Mouse (Mus musculus) yolk sac, embryonic 10.5 days (tissue): ENCODE measurements around the gene Apbb2.

Experiments
- DNase-seq: peaks from one replicate; pipeline ENCODE4 v3.0.0-alpha.2; 2017; ENCODE audit warnings: low spot score

Gene Apbb2

GRCm38 (mm10) chr5:66549691-66550090, 68.9 kb downstream of the Apbb2 start:
- DNase-seq, result no peak

DNA sequence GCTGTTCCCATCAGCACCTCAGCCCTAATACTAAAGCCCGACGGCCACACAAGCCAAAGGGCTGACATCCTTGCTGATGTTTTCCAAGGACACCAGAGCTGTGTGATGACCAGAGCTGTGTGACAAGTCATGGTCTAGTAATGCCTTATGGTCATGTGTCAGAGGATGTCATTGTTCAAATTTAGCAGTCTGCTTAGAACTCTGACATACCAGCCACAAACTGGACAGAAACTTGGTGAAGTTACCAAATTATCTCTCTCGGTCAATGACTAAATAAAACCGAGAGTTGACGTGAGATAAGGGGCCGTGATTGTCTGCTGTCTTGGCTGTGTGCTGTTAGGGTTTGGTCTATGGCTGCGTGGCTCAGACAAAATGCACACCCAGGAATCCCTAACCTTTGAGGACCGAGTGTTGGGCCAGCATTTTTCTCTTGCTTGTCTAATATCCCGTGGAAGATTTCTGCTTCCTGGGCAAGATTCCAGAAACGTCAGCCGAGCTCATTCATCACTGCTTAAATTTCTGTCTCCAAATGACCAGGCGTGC, 71.5 kb downstream of the Apbb2 start:
- DNase-seq, result no peak

DNA sequence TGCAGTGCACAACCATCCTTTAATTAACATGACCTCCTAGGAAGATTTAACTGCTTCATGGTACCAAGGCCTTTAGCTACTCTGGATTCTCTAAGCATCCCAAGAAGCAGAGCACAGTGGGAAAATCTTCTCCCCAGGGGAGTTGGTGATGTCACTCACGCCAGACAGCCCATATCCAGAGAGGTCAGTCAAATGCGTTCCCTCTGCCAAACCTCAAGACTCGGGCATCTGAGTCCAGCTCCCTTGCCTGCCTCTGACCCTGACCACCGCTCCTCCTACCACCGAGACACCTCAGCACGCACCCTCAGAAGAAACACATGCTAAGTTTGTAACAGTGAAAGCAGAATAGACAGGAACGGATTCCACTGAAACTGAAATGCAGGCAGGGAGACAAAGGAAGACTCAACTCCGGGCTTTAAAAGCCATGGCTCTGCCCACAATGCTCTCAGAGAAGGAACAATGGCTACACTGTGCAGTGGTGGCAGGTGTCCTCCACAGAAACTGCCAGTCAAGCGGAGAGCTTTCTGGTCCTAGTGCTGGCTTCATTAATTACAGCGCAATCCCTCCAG, 72.9 kb downstream of the Apbb2 start:
- DNase-seq, result no peak

GRCm38 (mm10) chr5:66543761-66544160, 74.8 kb downstream of the Apbb2 start:
- no peak for DNase-seq

GRCm38 (mm10) chr5:66543344-66543743, 75.2 kb downstream of the Apbb2 start:
- DNase-seq, result no peak

GRCm38 (mm10) chr5:66542521-66542920, 76.1 kb downstream of the Apbb2 start:
- DNase-seq, result no peak

- no peak for DNase-seq
Observed at GRCm38 (mm10) chr5:66541385-66541784, 77.2 kb downstream of the Apbb2 start.

DNA sequence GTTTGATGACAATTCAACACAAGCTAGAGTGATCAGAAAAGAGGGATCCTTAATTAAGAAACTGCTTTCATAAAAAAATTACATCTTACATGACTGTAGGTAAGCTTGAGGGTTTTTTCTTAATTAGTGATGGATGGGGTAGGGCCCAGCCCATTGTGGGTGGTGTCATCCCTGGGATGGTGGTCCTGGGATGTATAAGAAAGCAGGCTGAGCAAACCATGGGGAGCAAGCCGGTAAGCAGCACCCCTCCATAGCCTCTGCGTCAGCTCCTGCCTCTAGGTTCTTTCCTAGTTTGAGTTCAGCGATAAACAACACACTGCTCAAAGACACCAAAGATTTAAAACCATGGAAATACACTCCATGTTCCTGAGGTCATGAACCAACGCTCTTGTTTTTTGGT, 78.3 kb downstream of the Apbb2 start:
- DNase-seq, result no peak

DNA sequence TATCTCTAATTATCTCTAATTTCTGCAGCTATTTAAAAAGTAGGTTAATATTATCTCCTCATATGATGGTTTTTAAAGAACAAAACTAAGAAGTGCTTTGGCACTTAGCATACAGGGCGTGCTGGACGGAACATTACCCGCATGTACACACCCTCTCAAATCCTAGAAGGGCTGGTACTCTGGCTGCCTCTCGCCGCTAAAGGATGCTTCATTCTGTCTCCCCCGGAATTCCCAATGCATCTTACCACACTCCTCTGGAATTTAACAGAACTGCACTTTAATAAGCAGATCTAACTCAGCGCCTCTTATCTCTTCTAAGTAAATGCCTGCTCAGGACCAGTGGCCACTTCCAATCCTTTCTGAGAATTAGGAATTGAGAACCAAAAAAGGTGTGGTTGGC, 80.8 kb downstream of the Apbb2 start:
- DNase-seq, result no peak

DNA sequence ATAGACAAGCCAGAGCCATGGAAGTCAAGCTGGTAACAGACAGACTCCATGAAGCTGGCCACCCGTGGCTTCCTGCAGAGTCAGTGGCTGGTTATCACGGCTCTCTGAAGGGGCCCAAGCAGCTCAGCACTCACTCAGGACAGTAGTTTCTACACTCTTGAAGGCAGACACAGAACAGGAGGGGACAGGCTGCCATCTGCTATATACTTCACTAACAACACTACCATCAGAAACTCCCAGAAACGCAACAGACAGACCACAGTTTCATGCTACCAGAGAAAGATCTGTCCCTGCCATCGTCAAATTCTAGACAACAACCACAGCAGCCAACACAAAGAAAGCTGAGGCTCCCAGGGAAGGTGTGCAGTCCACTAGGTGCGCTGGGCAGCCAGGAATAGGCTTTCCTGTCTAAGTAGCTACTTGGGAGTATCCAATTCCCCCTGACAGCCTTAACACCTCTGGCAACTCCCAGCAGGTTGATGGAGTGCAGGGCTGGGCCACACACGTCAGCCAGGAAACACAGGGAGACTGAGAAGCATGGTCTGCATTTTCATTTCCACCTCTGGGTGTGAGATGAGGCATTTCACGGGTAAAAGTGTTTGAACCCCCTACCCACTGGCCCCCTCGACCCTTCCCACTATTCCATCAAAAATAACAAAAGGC, 81.8 kb downstream of the Apbb2 start:
- no peak for DNase-seq

GRCm38 (mm10) chr5:66535566-66536236, 82.9 kb downstream of the Apbb2 start:
- peak; percentile 61 for DNase-seq

GRCm38 (mm10) chr5:66533711-66534425, 84.7 kb downstream of the Apbb2 start:
- no peak for DNase-seq

GRCm38 (mm10) chr5:66532827-66533226, 85.8 kb downstream of the Apbb2 start:
- no peak for DNase-seq

GRCm38 (mm10) chr5:66530361-66530760, 88.2 kb downstream of the Apbb2 start:
- DNase-seq, result no peak

DNA sequence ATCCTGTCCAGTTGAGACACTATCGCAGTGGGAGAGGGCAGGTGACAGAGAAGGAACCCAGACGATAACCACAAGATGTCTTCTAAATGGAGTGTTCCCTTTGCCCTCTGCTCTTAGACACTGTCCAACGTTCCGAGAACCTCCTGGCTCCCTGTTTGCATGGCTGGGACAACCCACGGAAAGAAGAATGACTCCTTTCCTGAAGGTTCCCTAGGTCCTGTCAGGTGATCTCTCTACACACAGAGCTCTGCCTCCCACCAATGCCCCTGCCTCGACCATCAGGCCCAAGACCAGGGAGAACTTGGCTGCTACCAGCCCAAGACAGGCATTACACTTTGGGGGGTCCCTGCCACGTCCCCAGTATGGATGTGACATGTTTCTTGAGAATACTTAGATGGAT, 89.0 kb downstream of the Apbb2 start:
- DNase-seq, result no peak

DNA sequence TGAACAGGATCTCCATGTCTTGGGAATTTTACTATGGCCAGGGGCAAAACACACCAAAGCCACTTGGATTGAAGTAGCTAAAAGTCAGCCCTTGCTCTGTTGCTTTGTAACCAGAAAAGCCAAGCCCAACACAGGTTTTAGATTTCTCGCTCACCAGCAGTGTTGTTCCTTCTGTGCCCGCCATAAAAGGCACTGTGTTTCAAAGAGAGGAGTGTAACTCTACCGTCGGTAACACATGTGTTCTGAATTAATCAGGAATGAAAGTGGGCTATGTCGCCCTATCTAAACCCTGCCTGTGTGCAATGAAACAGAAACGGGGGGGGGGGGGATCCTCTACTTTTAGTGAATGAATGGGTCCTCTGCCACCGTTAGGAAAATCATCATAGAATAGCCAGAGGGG, 90.0 kb downstream of the Apbb2 start:
- no peak for DNase-seq

DNA sequence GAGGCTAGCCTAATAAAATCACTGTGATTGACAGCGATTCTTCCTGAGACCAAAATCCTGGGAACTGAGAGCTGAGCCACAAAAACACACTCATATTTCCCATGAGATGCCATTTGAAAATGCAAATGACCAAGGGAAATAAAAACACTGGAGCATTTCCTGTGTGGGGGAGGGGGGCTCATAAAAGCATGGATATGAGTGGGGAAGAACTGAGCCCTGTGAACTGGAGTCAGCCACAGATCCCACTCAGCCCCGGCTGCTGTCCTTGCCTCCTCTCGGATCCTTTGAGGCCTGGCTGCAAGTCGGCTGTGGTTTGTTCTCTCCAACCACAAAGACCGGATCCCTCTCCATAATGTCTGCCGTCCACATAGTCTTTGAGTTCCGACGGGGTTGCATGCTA, 91.5 kb downstream of the Apbb2 start:
- DNase-seq, result no peak

GRCm38 (mm10) chr5:66525002-66525401, 93.6 kb downstream of the Apbb2 start:
- no peak for DNase-seq

- DNase-seq, result no peak
Observed at GRCm38 (mm10) chr5:66523681-66524503, 94.7 kb downstream of the Apbb2 start.

DNA sequence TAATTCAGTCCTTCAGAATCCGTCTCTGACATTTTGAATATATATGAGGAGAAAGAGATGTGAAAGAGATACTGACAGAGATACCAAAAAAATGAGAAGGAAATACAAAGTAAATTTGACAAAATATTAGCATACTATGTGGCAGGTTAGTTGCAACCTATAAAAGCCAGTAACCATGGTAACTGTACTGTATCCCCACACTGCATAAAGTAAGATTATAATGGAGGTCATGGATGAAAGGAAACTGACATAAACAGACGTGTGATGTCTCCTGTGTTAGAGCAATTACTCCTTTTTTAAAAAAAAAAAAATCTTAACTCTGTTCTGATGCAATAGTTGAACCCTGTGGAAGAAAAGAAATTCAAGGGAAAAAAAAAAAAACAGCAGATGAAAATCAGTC, 97.3 kb downstream of the Apbb2 start:
- DNase-seq, result no peak

DNA sequence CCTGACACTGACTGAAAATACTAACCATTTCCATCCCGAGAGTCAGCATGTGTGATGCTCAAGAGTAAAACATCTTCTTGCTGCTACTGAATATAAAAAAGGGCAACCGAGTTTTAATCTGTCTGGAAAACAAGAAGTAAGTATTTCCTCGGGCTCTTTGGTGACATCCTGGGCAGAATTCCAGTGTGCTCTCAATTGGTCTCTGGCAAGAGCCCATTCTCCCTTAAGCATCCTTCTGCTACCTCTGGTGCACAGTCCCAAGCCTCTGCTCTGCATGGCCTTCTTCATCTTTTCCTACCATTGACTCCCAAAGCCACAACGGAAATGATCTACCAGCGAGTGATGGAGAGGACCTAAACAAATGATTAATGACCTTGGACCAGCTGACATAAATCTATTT, 99.1 kb downstream of the Apbb2 start:
- no peak for DNase-seq
